Mouse (Mus musculus) spleen, embryonic (tissue): ENCODE results near the gene Stk38.

Experiments
- CTCF ChIA-PET: fragments of 350-600 bp; sonication (Branson Sonifier 250); formaldehyde crosslinking; loops from one replicate; lab custom pipeline; 2022; lab: Charles Lee

Stk38 gene

DNA sequence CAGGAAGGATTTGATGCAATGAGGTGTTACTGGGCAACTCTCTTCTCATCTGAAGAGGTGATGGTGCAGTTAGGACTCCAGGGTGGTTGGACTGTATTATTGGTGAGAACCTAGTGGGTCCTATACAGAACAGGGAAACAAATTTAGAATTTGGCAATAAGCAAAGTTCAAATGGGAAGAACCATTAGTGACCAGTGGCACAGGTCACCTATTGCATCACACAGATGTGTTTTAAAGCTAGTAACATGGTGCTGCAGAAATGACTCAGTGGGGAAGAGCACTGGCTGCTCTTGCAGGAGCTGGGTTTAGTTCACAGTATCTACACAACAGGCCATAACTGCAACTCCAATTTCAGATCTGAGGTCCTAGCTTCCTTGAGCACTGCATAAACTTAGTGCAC lies 37.7 kb downstream of the Stk38 start:
- CTCF ChIA-PET, result no interaction called here

DNA sequence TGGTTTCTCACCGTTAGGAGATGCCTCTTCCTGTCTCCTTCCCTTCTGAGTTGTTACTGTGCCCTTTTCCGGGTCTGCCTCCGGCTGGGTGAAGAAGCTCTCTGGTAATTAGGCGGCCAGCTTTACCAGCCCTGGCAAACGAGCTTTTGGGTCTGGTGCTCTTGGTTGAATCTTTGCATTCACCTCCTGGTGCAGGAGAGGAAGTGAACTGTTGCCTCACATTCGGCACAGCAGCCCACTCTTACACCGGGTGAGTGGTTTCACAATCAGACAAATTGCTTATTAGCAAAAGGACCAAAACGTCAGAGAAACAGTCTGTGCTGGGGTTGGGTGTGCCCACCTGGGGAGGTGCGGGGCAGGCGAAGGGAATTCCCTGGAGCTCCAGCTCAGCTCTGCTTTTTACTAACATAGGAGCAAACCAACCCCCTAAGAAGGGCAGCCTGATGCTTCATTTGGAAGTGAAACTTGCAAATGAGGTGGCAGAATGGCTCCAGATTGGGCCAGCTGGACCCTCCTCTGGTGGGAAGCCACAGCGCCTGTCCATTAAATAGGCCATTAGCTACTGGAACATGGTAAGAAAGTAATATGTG lies 40.7 kb downstream of the Stk38 start:
- CTCF ChIA-PET, result no interaction called here

DNA sequence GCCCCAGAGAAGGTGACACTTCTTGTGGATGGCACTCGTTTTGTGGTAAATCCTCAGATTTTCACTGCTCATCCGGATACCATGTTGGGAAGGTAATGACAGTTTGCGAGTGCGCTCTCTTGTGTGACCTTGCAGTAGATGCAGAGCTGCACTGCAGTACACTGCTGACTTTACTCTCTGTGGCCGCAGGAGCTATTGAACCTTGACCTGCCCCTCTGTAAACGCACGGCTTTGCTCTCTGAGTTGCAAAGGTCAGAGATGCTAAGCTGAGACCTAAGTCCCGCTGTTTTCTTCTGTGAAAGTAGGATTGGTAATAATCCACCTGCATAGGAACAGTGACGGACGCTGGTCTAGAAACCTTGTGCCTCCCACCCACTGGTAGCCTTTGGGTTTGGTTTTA lies 46.2 kb downstream of the Stk38 start:
- CTCF ChIA-PET, result no interaction called here

- CTCF ChIA-PET, result no interaction called here
Observed at GRCm38 (mm10) chr17:28960597-28960996, 47.2 kb downstream of the Stk38 start.

DNA sequence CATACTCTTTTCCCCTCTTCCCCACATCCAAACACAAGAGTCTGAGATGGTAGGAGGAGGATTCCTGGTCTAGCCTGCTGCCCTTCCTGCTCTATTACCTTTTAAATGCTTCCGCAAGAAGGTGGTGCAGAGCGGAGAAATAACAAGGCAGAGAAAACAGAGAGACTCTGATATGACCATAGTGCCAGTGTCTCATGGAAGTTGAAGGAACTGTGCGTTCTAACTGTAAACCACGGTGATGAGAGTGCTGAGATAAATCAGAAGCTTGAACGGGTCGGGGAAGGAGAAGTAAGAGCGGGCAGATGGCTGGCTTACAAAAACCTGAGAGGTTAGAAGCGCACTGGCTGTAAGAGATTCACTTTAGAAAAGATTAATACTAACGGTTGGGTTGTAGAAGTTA lies 53.4 kb downstream of the Stk38 start:
- CTCF ChIA-PET, result interaction anchor here (0.6 kb wide), 1 partner anchor 17 kb away, joined by 3 read pairs; no protein-coding TSS in a partner anchor

DNA sequence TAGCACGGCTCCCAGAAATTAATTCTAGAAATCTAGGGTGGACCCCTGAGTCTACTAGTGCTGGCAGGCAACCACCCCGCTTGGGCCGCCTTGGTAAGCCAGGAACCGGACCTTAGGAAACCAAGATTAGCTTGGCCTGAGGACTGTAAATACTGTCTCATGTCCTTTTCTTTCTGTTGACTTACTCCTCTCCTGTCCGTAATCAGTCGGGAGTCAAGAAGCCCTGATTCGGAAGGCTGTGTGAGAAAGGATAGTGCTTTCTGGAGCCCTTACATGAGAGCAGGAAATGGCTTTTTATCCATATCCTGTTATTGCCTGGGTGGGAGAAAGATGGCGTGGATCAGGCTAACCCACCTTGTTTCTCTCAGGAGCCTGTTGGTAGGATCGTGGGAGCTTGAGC lies 54.5 kb downstream of the Stk38 start:
- CTCF ChIA-PET, result no interaction called here

GRCm38 (mm10) chr17:28951831-28952799 lies 55.7 kb downstream of the Stk38 start, which contains the start of gene Kctd20:
Gene Kctd20, plus strand, starts transcription at chr17:28951950.
- CTCF ChIA-PET, result no interaction called here

- CTCF ChIA-PET, result no interaction called here
Observed at GRCm38 (mm10) chr17:28950751-28951150, 57.0 kb downstream of the Stk38 start.

DNA sequence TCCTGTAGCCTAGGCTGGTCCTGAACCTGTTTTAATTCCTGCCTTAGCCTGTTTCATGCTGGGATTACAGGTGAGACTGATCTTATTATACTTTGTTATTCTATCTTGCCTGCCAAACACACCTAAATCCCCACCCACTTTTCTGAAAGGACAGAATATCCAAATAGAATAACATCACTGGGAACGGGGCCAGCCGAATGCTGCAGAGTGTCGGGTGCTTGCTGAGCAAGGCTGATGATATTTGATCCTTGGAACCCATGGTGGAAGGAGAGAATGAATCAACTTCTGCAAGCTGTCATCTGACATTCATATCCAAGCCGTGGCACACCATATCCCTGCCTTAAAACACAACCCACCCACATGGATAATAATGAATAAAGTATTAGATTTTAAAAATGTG lies 59.1 kb downstream of the Stk38 start:
- CTCF ChIA-PET, result no interaction called here

DNA sequence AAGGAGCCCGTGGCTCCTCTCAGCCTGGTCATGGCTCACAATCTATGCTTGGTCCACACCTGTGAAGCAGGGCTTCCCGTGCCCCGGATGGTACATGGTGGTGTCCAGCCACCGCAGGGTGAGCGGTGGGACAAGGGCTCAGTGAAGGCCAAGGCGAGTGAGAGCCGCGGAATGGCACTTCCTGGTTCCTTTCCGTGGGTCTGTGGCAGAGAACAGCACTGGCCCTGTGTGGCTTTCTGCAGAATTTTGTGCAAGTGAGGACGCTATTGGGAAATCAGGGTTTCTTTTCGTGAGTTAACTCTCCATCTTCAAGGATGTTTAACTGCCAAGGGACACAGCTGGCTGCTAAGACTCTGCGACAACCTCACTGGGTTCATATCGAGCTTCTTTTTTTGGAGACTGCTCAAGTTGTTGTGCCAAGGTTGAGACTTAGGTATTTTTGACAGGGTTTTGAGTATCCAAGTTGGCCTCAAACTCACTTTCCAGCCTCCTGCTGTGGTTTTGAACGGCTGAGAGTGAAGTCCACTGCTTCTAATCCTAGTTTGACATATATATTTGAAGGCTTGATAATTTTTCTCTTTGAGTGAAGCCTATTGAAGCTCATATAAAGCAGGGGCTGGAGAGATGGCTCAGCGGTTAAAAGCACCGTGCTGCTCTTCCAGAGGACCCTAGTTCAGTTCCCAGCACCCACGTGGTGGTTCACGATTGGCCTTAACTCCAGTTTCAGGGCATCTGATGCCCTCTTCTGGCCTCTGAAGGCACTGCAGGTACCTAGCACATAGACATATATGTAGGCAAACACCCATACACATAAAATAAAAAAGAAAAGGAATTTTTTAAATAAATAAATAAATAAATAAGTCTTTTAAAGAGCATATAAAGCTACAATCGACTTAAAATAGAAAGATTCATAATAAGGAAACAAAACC lies 60.5 kb downstream of the Stk38 start:
- CTCF ChIA-PET, result no interaction called here

DNA sequence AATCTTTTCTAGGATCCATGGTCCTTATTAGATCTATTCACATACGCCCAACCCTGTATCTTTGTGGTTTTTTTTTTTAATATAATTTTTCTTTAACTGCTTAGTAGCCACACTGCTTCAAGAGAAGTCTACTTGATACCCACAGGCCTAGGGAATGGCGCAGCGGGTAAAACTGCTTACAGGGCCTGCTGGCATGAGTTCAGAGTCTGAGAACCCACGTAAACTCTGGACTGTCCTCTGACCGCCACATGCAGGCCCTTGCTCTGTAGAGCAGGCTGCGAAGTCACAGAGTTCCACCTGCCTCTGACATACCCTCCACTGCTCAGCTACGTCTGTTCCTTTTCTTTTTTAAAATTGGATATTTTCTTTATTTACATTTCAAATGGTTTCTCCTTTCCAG lies 63.3 kb downstream of the Stk38 start:
- CTCF ChIA-PET, result no interaction called here

- CTCF ChIA-PET, result no interaction called here
Observed at GRCm38 (mm10) chr17:28943740-28944139, 64.1 kb downstream of the Stk38 start, which contains the start of gene Pxt1. Gene Pxt1, minus strand, starts transcription at chr17:28943840.

DNA sequence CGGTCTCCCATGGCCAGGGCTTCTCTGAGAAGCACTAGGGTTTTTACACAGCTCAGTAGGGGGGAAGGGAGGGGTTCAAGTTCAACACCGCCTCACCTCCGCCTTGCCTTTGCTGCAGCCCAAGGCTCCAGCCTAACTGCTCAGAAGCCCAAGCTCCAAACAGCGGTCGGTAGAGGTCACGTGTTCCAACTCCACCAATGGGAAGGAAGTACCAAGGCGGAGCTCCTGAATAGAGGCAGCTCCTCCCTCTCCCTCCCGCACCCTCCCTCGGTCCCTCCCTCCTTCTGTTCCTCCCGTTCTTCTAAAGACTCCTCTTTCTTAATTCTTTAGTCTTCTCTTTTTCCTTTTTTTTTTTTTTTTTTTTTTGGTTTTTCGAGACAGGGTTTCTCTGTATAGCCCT lies 65.7 kb downstream of the Stk38 start:
- CTCF ChIA-PET, result interaction anchor here (0.5 to 0.7 kb wide), 3 partner anchors 13 to 194 kb away, joined by 3 to 5 read pairs (median 3); no protein-coding TSS in a partner anchor

DNA sequence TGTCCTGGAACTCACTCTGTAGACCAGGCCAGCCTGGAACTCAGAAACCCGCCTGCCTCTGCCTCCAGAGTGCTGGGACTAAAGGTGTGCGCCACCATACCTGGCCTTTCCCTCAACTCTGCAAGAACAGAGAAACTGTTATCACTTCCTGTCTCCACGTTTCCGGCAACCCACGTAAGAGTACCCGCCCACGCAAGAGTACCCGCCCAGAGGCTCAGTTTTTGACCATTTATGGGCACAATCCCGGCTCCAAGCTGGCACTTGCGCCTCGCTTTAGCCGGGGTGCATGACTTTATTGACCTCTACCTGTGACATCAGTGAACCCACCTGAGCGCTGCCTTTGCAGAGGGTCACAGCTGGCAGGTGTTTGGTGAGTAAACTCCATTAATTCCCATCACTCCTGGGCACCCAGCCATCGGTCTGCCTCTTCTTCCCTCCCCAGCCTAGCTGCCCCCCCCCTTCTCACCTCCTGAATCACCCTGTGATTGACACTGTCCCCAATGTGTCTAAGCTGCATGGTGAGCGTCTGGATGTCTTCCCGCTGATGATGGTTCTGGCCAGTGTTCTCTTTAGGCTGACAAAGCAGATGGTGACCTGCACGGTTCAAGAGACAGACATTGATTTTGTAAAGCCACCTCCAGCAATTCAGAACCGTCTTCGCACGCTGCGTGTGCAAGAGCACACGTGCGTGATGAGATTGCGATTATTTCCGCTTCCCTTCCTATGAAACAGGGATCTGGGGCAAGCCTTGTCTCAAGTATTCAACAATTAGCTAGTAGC lies 66.8 kb downstream of the Stk38 start:
- CTCF ChIA-PET, result interaction anchor here (0.5 kb wide), 1 partner anchor 585 kb away, joined by 3 read pairs; no protein-coding TSS in a partner anchor

DNA sequence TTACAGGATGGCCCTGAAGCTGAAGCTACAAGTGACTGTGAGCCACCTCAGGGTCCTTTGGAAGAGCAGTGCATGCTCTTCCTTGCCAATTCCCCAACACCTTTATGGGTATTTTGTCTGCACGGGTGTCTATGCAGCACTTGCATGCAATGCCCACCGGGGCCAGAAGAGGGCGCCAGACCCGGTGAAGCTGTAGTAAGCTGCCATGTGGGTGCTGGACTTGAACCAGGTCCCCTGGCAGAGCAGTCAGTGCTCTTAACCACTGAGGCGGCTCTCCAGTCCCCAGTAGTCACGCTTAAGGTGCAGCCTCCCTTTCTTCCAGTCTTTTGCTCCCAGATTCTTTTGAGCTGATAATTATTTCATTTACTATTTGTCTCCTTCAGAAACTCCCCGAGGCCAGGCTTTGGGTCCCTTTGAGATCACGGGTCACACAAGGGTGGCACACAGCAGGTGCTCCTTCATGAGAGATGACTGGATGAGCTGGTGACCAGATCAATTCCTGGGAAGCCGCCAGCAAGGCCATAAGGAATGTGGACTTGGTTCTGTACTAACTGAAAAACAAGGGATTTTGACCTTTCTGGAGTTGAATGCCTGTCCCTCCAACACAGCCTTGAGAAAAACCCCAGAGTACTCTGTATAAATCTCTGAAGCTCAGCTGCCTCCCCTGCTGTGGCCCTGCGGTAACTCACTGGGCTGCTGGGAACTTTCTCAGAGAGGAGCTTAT lies 71.0 kb downstream of the Stk38 start:
- CTCF ChIA-PET, result interaction anchor here (0.6 to 1.1 kb wide), 3 partner anchors 10 to 235 kb away, joined by 3 to 6 read pairs (median 4); no protein-coding TSS in a partner anchor

- CTCF ChIA-PET, result interaction anchor here (0.6 to 0.8 kb wide), 2 partner anchors 30 to 541 kb away, joined by 9 to 13 read pairs; no protein-coding TSS in a partner anchor
Observed at GRCm38 (mm10) chr17:28936133-28936532, 71.7 kb downstream of the Stk38 start.

- CTCF ChIA-PET, result no interaction called here
Observed at GRCm38 (mm10) chr17:28934120-28934916, 73.5 kb downstream of the Stk38 start.

DNA sequence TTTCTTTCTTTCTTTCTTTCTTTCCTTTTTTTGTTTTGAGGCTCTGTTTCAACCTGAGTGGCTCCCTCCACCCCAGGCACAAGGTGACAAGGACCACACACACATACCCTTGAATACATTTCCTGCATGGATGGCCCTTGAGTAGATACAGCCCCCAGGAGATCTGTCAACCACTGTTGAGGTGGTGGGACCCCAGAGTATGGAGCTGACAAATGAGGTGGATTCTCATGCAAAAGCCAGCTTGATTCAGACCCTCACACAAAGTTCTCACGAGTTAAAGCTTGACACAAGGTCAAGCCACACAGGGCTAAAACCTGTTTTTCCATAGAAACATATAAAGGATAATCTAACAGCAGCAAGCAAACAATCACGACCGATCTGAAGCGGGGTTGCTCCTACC lies 75.5 kb downstream of the Stk38 start:
- CTCF ChIA-PET, result no interaction called here
